Mouse (Mus musculus) kidney, adult 2 months (tissue): ENCODE measurements around the gene Olfr1224-ps1. TPM values are rescaled to one million over a fixed set of nuclear protein-coding genes. Genes with fewer than 3 reads are reported as not detected.
"Not testable (repeated sequence)": the region's sequence is repeated elsewhere in the genome, so short reads cannot be mapped to it uniquely, and the experiment has no call there.

Experiments used
- DNase-seq: peaks from one replicate; pipeline ENCODE4 v3.0.0; 2021
- H3K27ac ChIP-seq: fragments of 200-500 bp; 2 replicates; pipeline ENCODE4 v1.5.1; 2012; ENCODE audit warnings: low read depth, low read length, control low read depth, inconsistent platforms; ENCODE audit not compliant: insufficient read depth
- H3K27me3 ChIP-seq: fragments of 200-500 bp; replicated peaks from 2 replicates; pipeline ENCODE4 v1.6.1; 2012; ENCODE audit warnings: mild to moderate bottlenecking, moderate library complexity, low read length, inconsistent platforms; ENCODE audit not compliant: control insufficient read depth, insufficient read depth
- H3K36me3 ChIP-seq: fragments of 200-500 bp; 2 replicates; pipeline ENCODE4 v1.6.1; 2012; ENCODE audit warnings: mild to moderate bottlenecking, moderate library complexity, low read length, inconsistent platforms; ENCODE audit not compliant: control insufficient read depth, insufficient read depth
- H3K4me1 ChIP-seq: fragments of 200-500 bp; 2 replicates; pipeline ENCODE4 v1.6.1; 2011; ENCODE audit warnings: low read length; ENCODE audit not compliant: control insufficient read depth, insufficient read depth
- H3K4me3 ChIP-seq: fragments of 200-500 bp; 2 replicates; pipeline ENCODE4 v1.5.1; 2011; ENCODE audit warnings: mild to moderate bottlenecking, low read depth, low read length, control low read depth; ENCODE audit not compliant: insufficient read depth
- CTCF ChIP-seq: fragments of 200-500 bp; conservative IDR thresholded peaks from 2 replicates; pipeline ENCODE4 v1.5.1; 2011; ENCODE audit warnings: low read depth, mild to moderate bottlenecking, control low read depth, low read length, moderate library complexity, mixed read lengths; ENCODE audit not compliant: insufficient read depth, insufficient read length
- POLR2A ChIP-seq: fragments of 200-500 bp; IDR thresholded peaks from one replicate; pipeline ENCODE4 v1.6.1; 2011; ENCODE audit warnings: low read depth, low read length, control low read depth
- WGBS: fragments of 180-500 bp; shearing (Covaris S2); methylation state at CpG from one replicate; pipeline ENCODE4 v1.1.7; 2018; 5-methylcytosine and 5-hydroxymethylcytosine counted together
- polyA plus RNA-seq: library from polyadenylated mRNA; depleted of rRNA; stranded (reverse); fragments of >200 nt; gene quantifications from 2 replicates; pipeline ENCODE4 v1.2.3, GENCODE M21; 2012; rRNA removed

Gene Olfr1224-ps1
- polyA plus RNA-seq = not detected in 2 replicates

DNA sequence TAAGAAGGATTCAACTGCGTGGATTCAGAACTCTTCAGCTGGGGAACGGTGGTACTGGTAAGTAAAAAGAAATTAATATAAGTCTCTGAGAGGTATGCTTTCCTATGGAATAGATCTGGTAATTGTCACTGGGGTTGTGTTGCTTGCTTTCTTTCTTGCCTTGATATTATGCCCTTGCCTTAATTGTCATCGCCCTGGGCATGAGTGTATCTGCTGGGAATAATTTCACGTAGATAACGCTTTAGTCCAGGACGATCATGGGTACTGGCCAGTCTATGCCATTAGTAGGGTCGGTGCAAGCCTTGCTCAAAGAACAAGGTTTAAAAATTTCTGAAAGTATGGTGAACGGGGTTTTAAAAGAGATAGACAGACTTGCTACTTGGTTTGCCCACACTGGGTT is at the start of gene Olfr1224-ps1:
Olfr1224-ps1 (minus strand) TSS at position 101 of the 400 bp plus-strand sequence.
- DNase-seq, H3K27me3 ChIP-seq, H3K4me3 ChIP-seq, H3K36me3 ChIP-seq, H3K27ac ChIP-seq, H3K4me1 ChIP-seq: not testable (repeated sequence)
- WGBS = 89% methylated on average over 8 of the region's 8 CpGs

DNA sequence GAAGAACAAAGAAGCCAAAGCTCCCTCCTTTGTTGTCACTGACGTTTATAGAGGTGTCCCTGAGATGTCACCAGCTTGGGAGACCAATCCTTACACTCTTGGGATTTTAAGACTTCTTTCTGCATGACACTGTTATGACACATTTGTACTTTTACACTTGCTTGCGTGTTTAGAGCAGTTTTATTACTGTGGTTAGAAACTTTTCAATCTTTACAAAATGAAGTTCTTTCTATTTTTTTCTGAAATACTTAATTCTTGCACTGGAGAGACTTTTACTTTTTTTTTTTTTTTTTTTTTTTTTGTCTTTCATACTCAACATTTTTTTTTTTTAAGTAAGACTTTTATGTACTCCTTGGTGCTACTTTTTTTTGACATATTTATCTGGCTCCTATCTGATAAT is 36.1 kb upstream of the Olfr1224-ps1 start, which contains the start of gene Olfr1226:
Olfr1226 (minus strand) TSS at position 101 of the 400 bp plus-strand sequence.
- H3K4me3 ChIP-seq = no peak within 1 kb of the TSS
- WGBS = 55% methylated on average over 2 of the region's 2 CpGs
- TF ChIP-seq CTCF (no peak), POLR2A (no peak)
- no peaks in the 10 kb centered on the region for H3K36me3 ChIP-seq
- H3K27ac ChIP-seq = no peak within 1 kb of the TSS
- H3K4me1 ChIP-seq = no peaks in the 10 kb centered on the region
- DNase-seq = no peak
- no peaks in the 10 kb centered on the region for H3K27me3 ChIP-seq

DNA sequence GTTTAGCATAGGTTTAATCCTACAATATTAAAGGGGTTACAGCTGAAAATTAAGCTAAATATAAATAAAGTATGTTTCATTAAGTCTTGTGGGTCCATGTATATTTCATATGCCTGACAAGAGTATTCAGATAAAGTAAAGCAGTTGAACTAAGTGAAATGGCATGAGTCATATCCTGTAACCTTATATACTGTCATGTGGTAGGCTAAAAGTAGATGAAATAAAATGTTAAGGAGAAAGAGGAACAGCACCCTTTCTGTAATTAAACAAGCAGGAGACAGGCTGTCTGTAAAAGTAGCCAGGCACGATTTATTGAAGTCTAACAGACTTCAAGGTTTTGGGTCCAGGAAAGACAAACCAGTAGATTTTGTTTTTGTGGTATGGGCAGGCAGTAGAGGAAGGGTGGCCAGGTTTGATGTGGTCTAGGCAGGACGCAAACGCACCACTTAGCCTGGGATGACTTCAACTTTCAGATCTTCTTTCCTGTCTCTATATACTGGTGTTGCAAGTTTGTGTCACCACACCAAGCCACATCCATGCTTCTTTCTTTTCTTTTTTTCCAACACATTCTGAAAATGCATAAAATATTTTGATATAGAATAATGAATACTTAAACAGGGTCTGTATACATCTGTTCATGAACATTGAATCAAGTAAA is 32.6 kb upstream of the Olfr1224-ps1 start:
- 72% methylated on average over 3 of the region's 3 CpGs for WGBS
- Histone ChIP-seq H3K27me3 (no peaks in the 10 kb centered on the region), H3K27ac (no peak overlapping the region), H3K4me1 (no peaks in the 10 kb centered on the region), H3K36me3 (no peaks in the 10 kb centered on the region), H3K4me3 (no peak overlapping the region)
- no peak for TF ChIP-seq POLR2A
- TF ChIP-seq CTCF = no peak
- no peak for DNase-seq

DNA sequence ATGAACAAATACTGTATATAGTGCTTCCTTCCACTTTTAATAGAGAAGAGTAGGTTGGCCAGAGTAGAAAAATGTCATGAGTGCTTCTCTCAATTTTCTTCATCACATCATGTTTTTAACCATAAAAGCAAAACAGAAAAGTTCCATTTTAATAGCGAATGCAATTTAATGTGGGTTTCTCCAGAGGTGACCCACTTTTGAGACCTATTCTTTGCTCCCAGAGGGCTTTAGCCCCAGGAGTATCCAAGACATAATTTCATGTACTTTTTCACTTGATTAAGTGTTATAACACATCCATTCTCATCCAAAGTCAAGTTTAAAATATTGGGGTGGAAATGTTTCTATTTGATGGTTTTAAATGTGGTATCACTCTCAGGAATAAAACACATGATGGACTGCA is 10.7 kb upstream of the Olfr1224-ps1 start, which contains the start of gene Olfr1225:
Olfr1225 (minus strand) TSS at position 101 of the 400 bp plus-strand sequence.
- no peaks in the 10 kb centered on the region for H3K4me1 ChIP-seq
- H3K36me3 ChIP-seq = no peaks in the 10 kb centered on the region
- 96% methylated on average over 1 of the region's 1 CpGs for WGBS
- H3K27ac ChIP-seq = no peak within 1 kb of the TSS
- no peak for DNase-seq
- TF ChIP-seq POLR2A (no peak), CTCF (no peak)
- H3K4me3 ChIP-seq = no peak within 1 kb of the TSS
- no peaks in the 10 kb centered on the region for H3K27me3 ChIP-seq

DNA sequence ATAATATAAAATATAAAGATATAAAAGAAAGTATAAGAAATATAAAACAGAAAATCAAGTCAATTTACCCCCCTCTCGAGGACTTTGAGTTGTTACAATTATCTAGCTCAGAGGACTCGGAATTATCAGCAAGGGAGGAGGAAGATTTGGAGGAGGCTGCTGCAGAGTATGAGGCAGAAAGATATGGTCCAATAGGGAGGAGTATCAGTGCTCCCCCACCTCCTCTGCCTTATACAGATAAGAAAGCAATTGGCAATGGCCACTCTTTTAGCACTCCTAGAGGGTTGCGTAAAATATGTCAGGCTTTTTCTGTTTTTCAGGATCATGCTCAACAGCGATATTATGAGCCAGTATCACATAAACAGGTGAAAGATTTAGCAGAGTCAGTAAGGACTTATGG is 820 bp upstream of the Olfr1224-ps1 start:
- WGBS = 86% methylated on average over 4 of the region's 4 CpGs
- H3K27me3 ChIP-seq, H3K36me3 ChIP-seq, DNase-seq, H3K4me3 ChIP-seq, H3K27ac ChIP-seq, H3K4me1 ChIP-seq: not testable (repeated sequence)

DNA sequence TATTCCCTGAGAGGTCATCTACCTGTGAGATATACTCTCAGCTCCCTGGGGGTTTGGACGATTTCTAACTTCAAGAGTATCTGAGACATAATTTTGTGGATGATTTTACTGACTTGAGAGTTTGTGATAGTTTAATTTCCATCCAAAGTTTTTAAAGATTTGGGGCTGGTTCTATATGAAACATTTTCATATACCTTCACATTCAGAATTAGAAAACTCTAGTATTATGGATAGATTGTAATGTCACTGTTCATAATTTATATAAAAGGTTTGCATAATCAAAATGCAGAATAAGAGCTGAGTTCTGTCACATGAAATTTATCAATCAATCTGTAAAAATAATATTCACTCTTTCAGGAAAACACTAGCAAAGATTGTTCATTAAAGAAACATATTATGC is 12.4 kb downstream of the Olfr1224-ps1 start, which contains the start of gene Olfr1223:
Olfr1223 (minus strand) TSS at position 101 of the 400 bp plus-strand sequence.
- no peaks in the 10 kb centered on the region for H3K36me3 ChIP-seq
- no peaks in the 10 kb centered on the region for H3K4me1 ChIP-seq
- H3K27ac ChIP-seq = no peak within 1 kb of the TSS
- no peak within 1 kb of the TSS for H3K4me3 ChIP-seq
- H3K27me3 ChIP-seq = no peaks in the 10 kb centered on the region
- DNase-seq = no peak
- TF ChIP-seq POLR2A = no peak
- no peak for TF ChIP-seq CTCF
- 63% methylated on average over 1 of the region's 1 CpGs for WGBS

DNA sequence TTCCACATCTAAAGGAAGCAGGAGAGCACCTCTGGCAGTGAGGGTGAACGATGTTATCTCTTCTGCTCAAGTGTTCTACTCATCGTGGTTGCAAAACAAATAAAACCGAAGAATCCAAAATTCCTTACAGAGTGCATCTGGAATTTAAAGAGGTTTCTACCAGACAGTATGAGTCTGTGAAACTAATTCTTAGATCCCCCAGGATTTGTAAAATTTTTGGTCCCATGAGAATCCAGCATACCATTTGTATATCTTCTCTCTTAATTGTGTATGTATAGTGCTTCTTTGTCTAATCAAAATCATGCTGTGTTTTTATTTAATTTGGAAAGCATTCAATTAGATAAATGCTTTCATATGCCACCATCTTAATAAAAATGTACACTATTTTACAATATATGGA is 30.9 kb downstream of the Olfr1224-ps1 start, which contains the start of gene Olfr1222:
Olfr1222 (minus strand) TSS at position 101 of the 400 bp plus-strand sequence.
- TF ChIP-seq POLR2A (no peak), CTCF (no peak)
- Histone ChIP-seq H3K27me3 (no peaks in the 10 kb centered on the region), H3K4me1 (no peaks in the 10 kb centered on the region), H3K36me3 (no peaks in the 10 kb centered on the region), H3K4me3 (no peak within 1 kb of the TSS), H3K27ac (no peak within 1 kb of the TSS)
- DNase-seq = no peak
- 73% methylated on average over 3 of the region's 3 CpGs for WGBS
